Mouse (Mus musculus): ENCODE measurements at regions not wholly inside any gene's neighbourhood (a gene's known extent, or its start where the extent isn't known, plus 50 kb on each side); places are given as distances from the start of the nearest gene placed in this dataset.

DNA sequence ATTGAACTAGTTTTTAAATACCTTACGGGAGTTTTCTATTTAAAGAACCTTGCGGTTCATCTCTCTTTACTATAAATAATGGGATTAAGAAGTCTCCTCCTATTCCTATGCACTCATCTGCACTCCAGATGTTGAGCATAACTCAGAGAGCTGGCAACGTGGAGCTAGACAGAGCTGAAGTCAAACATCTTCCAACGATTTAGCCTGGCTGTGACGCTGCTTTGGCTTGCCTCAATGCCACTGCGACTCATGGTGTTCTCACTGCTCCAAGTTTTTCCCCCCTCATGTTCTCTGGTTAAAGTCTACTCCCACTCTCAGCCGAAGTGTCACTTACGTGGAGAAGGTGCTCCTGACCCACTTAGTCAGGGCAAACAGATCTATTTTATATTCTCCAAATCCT is 277.3 kb upstream of the Gjb5 start:
- no peak for DNase-seq

DNA sequence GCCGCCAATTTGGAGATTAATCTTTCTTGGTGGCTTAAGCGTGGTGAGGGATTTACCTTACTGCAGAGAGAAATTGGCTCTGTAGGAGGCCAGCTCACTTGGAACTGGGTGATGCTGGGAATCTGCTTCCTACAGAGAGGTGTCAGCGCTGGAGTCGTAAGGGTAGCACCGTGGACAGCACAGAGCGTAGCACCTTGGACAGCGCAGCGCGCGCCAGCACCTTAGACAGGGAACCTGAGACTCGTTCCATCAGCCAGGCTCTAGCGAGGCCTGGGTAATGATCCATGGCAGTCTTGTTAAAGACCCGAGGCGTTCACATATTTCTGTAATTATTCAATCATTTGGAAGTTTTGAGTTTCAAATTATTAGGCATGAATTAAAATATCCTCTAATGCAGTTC is 261.9 kb upstream of the Gjb5 start:
- DNase-seq = no peak

DNA sequence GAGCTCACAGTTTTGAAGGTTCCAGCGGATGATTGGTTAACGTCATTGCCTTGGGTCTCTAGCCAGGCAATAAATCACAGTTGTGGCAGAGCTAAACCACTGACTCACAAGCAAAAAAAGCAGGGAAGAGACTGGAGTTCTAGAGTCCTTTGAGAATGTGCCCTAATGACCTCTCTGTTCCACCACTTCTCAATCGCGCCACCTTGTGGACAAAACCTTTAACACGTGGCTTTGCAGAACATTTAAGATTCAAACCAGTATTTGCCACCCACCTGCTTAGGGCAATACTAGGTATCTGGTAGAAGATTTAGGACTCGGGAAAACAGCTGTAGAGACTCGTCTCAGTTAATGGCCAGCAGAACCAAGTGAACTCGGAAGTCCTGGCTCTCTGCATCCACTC is 254.8 kb upstream of the Gjb5 start:
- DNase-seq = no peak

DNA sequence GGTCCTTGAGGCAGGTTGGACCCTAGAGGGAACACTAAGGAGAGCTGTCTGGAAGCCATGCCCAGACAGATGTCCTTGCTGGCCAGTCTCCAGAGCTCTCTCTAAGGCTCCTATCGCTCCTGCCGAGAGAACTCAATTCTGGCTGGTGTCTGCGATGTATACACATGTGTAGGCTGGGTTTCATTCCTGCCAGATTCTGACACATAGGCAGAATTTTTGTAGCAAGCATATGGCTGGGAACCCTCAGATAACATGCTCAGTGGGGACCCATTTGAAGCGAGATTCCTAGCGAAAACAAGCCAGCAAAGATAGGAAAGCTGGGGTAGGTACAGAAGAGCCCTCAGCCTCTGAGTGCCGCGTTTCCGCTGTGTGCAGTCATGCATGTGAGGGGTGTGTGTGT is 242.9 kb upstream of the Gjb5 start:
- no peak for DNase-seq

DNA sequence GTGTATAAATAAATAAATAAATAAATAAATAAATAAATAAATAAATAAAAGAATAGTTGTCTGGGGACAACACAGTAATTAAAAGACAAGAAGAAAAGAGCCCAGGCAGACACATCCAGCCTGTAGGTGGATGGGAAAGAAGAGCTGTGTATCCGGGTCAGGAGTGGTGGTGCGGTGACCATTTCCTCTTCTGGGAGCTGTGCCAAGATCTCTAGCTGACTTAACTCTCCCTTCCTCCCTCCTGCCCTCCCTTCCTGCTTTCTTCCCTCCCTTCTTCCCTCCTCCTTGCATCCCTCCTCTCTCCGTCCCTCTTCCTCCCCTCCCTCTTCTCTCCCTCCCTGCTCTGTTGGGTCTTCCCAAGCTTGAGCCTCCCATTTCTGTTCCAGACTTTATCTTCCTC is 240.6 kb upstream of the Gjb5 start:
- DNase-seq = no peak

DNA sequence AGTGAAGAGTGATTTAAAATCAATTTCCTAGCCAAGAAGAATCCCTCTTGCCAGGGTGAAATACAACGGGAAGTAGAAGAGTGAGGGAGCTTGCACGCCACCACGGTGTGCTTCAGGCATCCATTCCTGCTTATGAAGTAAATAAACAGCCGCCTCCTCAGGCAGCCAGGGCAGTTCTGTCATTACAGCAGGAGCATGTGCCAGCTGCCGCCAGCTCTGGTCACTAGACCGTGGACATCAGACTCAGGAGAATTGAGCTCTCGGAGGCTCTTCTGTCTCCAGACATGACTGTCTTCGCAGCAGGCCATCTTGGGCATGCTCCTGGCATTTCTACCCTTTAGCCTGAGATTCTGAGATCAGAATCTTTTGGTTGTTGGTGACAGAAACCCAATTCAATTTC is 236.1 kb upstream of the Gjb5 start:
- DNase-seq = no peak

DNA sequence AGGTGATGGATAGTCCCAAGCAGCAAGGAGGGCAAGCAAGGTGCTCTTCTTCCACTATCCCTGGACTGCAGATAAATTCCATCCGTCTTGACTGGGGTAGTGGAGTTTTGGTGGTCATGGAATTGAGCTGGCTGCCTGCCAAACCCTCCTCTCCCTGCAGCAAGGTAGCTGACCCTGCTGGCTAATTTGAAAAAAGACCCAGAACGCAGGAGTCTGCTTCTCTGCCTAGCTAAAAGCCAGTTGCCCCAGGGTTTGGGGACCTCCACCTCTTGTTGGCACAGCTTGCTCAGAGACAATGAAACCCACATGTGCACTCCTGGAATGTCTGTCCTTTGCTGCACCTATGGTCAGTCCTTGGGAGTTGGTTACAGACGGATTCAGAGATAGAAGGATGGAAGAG is 233.6 kb upstream of the Gjb5 start:
- DNase-seq = no peak

DNA sequence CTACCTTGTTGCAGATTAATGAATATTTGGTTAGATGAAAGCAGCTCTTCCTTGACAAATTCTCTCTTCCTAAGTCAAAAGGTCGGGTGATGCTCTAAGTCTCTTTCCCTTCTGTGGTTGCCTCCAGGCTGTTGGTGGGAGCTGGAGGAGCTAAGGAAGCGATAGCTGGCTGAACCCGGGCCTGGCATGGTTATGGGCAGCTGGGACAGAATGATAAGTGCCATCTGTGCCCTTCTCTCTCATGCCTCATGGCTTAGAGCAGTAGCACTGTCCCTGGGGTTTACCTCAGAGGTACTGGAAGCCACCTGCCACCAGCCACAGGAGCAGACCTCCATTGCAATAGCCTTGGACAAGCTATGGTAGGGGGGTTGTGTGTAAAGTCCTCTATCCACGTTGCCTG is 228.8 kb upstream of the Gjb5 start:
- DNase-seq = no peak

DNA sequence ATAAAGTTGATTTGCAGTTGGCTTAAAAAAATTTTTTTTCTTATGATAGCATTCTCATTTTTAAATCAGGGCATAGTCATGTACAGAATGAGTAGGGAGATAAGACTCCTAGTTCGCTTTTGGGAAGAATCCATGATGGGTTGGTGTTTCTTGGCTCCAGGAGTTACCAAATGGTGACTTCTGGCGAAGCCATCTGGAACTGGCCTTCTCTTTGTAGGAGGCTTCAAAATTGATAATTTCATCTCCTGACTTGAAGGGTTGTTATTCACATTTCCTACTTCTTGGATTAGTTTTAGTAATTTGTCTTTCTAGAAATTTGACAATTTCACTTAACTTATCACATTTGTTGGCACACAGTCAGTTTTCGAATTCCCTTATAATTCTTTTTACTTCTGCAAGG is 218.5 kb upstream of the Gjb5 start:
- DNase-seq = no peak

DNA sequence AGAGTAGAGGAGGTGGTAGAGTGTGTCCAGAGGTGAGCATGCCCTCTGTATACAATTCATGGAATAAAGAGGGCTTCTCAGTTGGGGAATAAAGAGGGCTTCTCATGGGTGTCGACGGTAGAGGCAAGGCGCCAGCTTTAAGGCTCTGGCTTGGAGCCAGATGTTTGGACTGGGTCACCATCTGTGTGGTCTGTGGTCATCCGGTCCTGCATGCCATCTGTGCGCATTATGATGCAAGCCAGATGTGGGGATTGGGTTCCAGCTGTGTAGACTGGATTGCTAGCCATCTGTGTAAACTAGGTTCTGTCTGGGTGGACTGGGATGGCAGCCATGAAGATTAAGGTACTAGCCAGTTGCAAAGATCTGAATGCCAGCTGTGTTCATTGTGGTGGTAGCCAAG is 204.6 kb upstream of the Gjb5 start:
- no peak for DNase-seq

DNA sequence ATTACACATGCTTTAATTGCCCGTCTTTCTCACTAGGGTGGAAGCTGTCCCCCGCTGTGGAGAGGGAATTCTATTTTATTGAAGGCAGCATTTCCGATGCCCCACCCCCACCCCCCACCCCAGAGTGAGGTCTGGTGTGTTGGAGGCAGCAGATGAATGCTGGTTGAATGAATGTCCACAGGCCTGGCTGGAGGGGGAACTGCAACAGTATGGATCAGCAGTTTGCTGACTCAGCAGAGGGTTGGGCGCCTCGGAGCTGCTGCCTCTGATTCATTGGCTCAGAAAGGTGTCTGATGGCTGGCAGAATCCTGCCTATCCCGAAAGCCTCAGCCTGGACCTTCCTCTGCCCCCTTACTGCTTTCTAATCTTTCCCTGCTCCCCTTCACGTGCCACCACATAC is 200.6 kb upstream of the Gjb5 start:
- no peak for DNase-seq

DNA sequence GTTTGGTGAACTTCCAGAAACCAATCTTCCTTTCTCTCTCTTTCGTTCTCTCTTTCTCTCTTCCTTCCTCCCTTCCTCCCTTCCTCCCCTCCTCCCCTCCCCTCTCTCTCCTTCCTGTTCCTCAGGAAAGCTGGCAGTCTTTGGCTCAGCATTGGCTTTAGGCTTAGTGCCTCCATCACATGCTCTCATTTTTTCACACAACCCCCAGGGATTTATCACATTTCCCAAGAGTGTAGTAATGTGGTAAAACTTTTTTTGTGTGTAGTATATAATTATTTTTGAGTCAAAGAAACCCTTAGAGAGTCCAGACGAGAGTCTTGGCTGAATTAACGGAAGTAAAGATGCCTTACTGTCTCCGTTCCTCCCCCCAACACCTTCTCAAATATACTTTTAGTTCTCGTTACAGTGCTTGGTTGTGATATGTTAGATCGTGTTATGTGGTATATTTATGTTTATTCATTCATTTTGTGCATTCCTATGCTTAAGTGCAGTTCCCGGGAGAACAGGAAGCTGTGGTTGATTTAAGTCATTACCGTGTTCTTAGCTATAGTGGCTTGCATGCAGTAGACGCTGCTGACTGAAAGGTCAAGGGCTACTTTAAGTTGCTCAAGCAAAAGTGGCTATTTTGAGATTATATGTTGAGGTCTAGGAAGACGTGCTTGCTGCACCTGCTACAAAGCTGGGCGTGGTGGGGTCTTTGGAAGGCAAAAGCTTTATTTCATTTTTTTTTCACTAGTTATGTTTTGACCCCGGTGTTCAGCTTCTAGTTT is 194.7 kb upstream of the Gjb5 start:
- no peak for DNase-seq

DNA sequence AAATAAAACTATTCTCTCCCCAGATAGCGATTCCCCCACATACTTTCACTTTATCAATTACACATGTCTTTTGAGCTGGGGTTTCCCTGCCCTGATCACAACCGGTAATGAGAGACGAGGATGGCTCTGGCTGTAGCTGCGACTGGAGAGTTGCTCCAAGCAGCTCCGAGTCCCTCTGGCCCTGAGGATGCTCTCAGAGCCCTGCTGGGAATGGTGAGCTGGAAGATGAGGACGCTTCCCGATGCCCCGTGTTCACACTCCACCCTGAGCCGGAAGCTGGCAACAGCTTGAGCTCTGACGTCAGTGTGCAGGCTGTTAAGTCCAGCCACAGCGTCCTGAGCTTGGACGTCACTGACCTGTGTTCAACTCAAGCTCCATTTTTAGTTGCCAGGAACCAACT is 191.6 kb upstream of the Gjb5 start:
- DNase-seq = no peak

DNA sequence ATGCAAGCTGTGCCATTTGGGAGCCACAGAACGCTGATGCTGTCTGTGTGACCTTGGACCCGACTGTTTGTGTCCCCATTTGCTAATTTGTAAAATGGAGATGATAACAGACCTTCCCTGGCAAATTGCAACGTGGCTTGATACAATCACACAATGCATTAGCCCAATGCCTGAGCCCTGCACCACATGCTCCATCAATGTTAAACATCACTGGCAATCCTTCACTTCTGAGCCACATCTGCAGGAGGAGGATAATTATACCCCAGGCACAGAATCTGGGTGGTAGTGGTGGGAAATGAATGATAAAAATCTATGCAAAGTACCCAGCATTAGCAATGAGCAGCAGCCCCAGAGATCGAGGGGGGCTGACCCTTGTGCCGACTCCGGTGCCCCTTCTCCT is 191.0 kb upstream of the Gjb5 start:
- no peak for DNase-seq

DNA sequence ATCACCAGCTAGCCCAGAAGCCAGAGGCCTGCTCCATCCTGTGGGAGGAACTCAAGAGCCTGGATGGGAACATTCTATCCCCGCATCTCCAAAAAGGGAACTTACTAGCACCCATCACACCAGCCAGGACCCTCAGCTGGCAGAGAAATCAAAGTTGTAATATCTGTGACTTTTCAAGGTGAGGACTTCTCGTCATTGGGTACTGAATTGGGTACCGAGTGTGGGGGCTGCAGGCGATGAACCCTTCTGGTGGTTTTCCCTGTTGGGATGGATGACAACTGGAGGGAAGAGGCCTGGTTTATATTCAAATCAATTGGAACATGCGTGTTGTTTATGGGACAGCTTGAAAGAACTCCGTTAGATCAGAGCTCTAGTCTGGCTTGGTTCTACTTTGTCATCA is 187.1 kb upstream of the Gjb5 start:
- no peak for DNase-seq

DNA sequence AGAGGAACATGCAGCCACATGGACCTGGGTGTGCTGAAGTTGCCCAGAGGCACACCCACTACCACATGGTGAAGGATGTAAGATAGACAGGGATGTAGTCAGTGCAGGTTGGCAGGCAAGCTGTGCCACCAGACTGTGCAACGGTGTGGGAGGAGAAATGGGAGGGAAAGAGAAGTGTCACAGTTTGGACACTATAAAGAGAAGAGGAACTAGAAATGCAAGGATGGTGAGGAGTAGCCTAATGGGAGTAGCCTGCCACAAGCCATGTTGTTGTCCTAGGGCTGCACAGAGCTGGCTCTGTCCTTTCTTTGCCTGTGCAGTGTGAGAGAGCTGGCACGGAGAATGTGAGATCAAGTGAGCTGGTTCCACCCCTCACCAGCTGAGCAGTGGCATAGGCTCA is 185.3 kb upstream of the Gjb5 start:
- DNase-seq = no peak

DNA sequence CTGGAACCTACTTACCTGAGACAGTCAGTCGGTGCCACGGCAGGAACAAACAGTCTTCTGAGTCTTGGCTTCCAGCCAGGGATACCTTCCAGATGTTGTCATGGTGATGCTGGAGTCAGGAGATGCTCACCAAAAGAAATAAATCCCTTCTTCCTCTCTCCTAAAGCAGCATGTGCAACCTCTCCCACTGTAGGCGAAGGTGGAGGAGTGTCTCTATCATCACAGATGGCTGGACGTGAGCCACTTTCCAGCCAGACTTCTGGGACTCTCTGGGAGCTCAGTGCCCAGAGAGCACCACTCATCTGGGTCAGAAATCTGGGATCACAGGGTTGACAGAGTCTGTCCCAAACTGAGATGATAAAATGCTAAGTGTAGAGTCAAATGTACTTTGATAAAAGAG is 184.8 kb upstream of the Gjb5 start:
- no peak for DNase-seq

DNA sequence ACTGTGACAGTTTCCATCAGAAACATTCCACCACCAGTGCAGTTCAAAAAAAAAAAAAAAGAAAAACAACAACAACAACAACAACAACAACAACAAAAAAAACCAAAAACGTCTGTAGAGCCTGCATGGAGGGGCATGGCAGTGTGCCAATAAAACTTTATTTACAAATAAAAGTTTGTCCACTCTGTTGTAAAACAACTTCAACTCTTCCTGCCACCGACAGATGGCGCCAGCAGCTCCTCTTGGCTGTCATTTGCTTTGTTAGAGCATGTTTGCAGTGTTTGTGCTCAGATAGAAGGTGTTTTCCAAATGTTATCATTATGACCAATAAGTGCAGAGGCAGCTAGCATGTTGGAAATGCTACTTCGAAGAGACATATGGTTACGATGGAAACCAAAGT is 179.0 kb upstream of the Gjb5 start:
- no peak for DNase-seq

DNA sequence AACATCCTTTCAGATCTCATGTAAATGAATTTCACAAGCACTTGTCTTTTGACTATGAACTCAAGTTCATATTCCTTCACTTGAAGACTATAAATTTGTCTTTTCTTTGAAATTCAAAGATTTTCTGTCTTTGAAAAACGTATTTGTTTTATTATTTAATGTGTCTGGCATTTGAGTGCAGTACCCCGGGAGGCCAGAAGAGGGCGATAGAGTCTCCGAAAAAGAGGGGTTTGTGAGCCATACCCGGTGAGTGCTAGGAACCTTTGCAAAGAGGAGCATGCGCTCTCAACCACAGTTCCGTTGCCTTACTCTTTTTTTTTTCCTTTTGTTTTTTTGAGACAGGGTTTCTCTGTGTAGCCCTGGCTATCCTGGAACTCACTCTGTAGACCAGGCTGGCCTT is 177.6 kb upstream of the Gjb5 start:
- DNase-seq = no peak

DNA sequence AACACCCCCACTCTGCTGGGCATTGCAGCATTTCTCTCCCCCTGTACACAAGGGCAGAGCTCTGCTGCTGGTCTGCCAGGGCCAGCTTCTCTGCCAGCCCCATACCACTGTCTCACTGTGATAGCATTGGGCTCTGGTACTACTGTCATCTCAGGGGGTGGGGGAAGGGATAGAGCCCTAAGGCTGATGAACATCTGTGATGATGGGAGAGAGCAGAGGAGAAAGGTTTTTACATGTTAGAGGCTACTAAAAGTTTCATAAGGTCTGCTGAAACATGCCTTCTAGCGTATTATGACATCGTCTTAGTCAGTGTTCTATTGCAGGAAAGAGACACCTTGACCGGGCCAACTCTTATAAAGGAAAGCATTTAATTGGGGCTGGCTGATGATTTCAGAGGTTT is 176.4 kb upstream of the Gjb5 start:
- DNase-seq = no peak

DNA sequence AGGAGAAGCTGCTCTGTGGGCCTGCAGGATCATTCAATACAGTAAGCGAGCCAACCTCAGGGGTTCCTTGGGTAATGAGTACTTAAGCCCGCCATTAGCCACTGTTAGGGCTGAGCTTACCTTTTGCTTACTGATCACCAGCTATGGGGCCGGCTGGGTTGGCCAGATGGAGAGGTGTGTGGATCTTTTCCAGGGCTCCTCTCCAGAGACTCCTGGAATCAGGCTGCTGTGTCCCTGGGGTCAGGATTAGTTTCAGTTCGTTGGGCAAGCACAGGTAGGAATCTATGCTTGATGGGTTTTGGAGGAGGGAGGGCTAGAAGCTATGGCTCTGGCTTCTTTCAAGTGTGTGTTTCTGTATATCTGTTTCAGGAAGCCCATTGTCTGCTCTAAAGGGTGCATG is 175.7 kb upstream of the Gjb5 start:
- no peak for DNase-seq

DNA sequence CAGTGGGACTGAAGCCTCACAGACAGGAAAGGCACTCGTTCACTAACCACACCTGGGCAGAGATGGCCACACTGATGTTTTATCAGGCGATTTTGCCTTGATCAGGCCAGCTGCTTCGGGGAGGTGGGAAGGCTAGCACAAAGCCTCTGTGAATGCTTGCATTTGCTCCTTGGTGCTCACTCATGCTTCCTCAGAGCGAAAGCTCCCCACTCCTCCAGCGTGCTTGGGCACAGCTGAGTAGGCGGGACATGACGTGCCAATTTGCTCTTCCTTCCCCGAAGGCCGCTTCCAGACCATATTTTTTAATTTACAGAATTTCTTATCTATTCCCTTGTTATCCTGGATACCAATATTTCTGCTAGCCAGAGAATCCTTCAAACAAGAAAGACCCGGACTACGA is 172.8 kb upstream of the Gjb5 start:
- no peak for DNase-seq

DNA sequence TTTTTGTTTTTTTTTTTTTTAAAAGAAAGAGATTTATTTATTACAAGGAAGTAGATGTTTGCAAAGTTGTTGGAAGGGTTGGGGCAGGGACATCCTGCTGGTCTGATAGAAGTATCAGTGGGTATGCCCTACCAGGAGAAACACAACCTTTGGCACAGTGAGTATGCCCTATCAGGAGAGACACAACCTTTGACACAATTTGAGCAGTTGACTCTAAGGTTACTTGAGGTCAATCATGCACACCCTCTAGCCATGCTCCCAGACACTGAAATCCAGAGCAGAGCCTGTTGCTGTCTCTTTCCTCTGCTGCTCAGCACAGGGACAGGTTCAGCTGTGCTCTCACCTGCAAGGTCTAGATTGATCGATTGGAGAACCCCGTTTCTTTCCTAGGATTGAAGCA is 164.2 kb upstream of the Gjb5 start:
- DNase-seq = no peak

DNA sequence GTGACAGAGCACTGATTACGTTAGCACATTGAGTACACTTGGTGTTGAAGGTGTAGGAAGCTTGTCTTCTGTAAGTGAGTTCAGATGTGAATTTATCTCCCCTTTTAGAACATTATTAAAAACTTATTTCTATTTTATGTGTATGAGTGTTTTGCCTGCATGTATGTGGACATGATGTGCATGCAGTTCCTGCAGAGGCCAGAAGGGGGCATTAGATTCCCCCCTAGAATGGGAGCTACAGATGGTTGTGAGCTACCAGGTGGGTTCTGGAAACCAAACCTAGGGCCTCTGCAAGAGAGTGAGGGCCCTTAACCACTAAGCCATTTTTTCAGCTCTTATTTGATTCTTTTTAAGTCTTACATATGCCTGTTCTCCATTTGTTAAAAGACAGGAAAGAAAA is 160.0 kb upstream of the Gjb5 start:
- no peak for DNase-seq

DNA sequence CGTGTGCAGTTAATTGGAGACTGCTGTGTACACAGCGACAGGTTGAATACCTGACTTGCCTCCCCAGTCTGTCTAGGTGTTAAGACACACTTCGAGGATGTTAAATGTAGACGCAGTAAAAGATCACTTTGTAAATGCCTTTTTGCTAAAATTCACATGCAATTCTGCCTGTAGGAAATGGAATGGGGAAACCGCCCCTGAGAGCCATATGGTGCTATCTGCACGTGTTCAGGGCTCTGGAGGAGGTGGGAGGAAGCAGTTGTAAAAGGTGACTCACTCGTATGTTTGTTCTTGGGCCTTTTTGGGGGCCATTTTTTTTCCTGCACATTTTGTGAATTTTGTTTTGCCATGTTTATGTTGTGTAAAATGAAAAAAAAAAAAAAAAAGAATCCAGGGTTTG is 159.6 kb upstream of the Gjb5 start:
- DNase-seq = no peak

DNA sequence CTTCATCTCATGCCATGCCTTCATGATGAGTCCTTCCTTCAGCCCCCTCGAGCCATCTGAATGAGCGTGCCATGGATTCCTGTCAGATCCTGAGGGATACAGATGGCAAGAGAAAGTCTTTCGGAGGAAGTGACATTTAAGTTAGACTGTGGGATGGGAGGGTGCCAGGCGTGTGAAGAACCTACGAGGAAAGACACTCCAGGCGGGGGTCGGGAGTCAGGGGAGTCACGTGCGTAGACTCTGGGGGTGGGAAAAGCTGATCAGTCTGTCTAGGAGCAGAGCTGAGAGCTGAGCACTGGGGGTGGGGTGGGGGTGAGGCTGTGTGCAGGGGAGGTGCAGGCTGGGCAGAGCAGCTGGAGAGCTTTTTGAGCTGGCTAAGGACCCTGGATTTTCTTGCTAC is 152.0 kb upstream of the Gjb5 start:
- DNase-seq = no peak
